Mouse (Mus musculus): Measurements from ENCODE around the gene Mrpl41.
A peak's percentile ranks its signal among the peaks of the same experiment; 100 is the strongest.

The Mrpl41 gene

GRCm38 (mm10) chr2:24935057-24935796 is 39.7 kb downstream of the Mrpl41 start, which contains the start of gene Arrdc1:
Gene Arrdc1, minus strand, starts transcription at chr2:24935252.
- peak; percentile 96 to 97 for DNase-seq

DNA sequence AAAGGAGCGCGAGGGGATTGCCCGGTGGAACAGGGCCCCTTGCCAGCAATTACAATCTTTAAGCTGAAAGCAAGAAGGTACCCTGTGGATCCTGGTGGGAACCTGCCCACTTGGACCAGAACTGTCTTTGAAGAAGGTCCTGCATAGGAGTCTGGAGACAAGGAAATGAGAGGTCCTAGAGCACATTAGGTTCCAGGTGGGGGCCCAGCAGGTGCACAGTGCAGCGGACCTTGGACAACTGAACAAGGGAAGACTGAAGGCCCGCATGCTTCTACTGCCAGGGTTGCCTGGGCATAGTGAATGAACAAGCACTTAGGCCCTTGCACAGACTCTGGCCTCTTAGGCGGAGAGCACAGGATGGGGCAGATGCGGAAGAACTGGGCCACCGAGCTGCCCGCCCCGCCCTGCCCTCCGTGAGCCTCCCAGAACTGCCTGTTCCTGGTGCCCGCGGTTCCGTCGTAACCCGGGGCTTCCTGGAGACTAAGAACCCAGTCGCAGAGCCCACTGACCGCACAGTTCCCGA is 40.4 kb downstream of the Mrpl41 start:
- DNase-seq: peak; percentile 52 to 70

GRCm38 (mm10) chr2:24929593-24929992 is 45.3 kb downstream of the Mrpl41 start:
- no peak for DNase-seq

DNA sequence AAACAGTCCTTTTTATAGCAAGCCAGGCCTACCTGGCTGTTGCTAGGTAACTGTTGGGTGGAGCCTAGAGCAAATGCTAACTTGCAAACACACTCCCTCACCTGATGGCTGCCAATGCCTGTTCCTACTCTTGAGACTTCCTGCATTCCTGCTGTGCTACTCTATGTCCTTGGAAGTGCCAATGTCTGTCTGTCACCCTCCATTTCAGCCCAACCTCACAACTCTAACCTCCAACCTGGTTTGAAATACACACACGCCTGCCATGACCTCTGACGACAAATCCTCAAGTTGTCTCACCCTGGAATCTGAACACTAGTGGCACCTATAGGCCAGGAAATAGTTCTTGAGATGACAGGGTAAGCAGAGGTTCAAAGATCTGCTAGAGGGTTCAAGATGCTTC is 45.8 kb downstream of the Mrpl41 start:
- peak; percentile 39 to 76 for DNase-seq

GRCm38 (mm10) chr2:24927810-24928479 is 47.0 kb downstream of the Mrpl41 start:
- peak; percentile 50 to 84 for DNase-seq

DNA sequence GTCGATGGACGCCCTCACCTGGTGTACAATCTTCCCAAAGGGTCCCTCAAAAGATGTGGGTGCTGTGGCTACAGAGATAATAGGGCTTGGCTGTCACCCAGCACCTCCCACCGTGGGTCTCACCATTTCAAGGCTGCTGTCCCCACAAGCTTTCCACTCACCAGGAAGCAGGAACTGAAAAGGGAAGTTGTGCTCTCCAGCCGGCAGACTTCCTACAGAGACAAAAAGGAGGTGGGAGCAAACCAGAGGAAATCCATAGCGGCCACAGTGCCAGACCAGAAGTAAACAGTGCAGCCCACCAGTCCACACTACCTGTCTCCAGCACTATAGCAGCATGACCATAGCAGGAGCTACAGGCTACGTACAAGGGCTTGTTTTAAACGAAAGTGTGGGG is 47.9 kb downstream of the Mrpl41 start:
- DNase-seq: no peak

- no peak for DNase-seq
Measured at GRCm38 (mm10) chr2:24926345-24926964, 48.4 kb downstream of the Mrpl41 start.

GRCm38 (mm10) chr2:24925284-24925683 is 49.6 kb downstream of the Mrpl41 start:
- no peak for DNase-seq

Measured in kidney, adult 8-10 months (tissue).